Mouse (Mus musculus): Measurements from ENCODE around the gene Fev. TPM values are rescaled to one million over a fixed set of nuclear protein-coding genes. Genes with fewer than 3 reads are reported as not detected.

The Fev gene
- polyA plus RNA-seq, 1 experiment from 2014 or later = 2.9 TPM

DNA sequence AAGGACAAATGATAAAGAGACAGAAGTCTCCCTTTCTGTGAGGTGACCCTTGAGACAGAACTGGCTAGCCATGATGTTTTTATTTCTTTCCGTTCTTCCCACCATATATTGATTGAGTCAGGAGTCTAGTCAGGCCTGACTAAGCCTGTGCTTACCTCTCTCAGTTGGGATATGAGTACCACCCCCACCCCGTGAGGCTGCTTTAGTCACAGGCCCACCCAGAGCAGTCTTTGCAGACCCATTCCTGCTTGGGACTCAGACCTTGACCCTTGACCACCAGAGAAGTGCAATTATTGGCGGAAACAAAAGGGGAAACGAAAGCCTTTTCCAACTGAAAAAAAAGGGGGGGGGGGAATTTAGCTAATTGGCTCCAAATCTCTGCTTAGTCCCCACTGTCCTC is 27.5 kb downstream of the Fev start:
- no peaks in the 10 kb centered on the region for H3K36me3 ChIP-seq (ENCODE audit: control insufficient read depth, insufficient read depth, low read length)
- no peaks in the 10 kb centered on the region for H3K9me3 ChIP-seq (ENCODE audit: control insufficient read depth, low read length)
- H3K4me3 ChIP-seq (ENCODE audit: low read length) = peak overlapping the region; percentile 94
- no peak for ATAC-seq
- H3K27ac ChIP-seq (ENCODE audit: low read depth, low read length) = peak overlapping the region; percentile 76
- peak overlapping the region; percentile 81 for H3K4me2 ChIP-seq (ENCODE audit: low read length)
- no peaks in the 10 kb centered on the region for H3K27me3 ChIP-seq (replicated peaks; ENCODE audit: control insufficient read depth, insufficient read depth, low read length)
- peaks cover 21% of the 10 kb centered on the region for H3K4me1 ChIP-seq (ENCODE audit: control insufficient read depth, insufficient read depth, low read depth, low read length)
- WGBS = 4% methylated on average over 4 of the region's 4 CpGs
- peak overlapping the region; percentile 73 for H3K9ac ChIP-seq (ENCODE audit: low read depth, low read length)

DNA sequence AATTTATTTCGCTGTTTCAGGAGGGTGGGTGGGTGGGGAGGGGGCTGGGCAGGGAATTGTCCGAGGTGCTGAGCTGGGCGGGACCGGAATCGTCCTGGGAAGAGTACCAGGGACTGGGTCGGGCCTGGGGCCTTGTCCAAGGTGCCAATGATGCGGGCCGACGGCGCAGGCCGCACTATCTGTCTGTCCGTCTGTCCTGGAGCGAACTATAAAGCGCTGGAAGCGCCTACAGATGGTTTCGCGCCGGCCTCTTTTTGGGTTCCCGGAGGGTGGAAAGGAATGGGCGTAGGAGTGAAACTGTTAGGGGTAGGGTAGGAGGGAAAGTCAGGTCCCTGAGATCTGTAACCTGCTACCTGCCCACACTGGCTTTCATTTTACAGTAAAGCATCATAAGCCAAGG is 28.0 kb downstream of the Fev start:
- Histone ChIP-seq H3K4me2 (ENCODE audit: low read length) (peak overlapping the region; percentile 81), H3K27ac (ENCODE audit: low read depth, low read length) (no peak overlapping the region), H3K4me1 (ENCODE audit: control insufficient read depth, insufficient read depth, low read depth, low read length) (peaks cover 21% of the 10 kb centered on the region), H3K27me3 (replicated peaks; ENCODE audit: control insufficient read depth, insufficient read depth, low read length) (no peaks in the 10 kb centered on the region), H3K4me3 (ENCODE audit: low read length) (peak overlapping the region; percentile 94), H3K9me3 (ENCODE audit: control insufficient read depth, low read length) (no peaks in the 10 kb centered on the region), H3K36me3 (ENCODE audit: control insufficient read depth, insufficient read depth, low read length) (no peaks in the 10 kb centered on the region), H3K9ac (ENCODE audit: low read depth, low read length) (peak overlapping the region; percentile 98)
- 4% methylated on average over 20 of the region's 20 CpGs for WGBS
- no peak for ATAC-seq

DNA sequence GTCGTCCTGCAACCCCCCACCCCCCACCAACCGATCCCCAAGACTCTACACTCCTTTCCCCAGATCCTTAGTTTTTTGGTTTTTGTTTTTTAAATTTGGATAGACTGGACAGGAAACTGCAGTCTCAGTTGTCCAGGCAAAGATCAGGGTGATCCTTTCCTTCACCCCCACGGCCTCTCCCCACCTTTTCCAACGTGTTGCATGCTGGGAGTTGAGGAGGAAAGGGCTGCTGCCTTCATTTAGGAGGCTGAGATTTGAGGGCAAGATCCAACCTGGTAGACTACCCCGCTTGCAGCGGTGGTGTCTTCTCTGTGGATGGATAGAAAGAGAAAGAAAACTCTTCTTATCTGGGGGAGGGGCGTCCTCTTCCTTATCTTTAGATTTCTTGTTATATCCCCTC is 28.4 kb downstream of the Fev start:
- Histone ChIP-seq H3K4me2 (ENCODE audit: low read length) (peak overlapping the region; percentile 81), H3K27me3 (replicated peaks; ENCODE audit: control insufficient read depth, insufficient read depth, low read length) (no peaks in the 10 kb centered on the region), H3K4me3 (ENCODE audit: low read length) (peak overlapping the region; percentile 94), H3K27ac (ENCODE audit: low read depth, low read length) (peak overlapping the region; percentile 66; the same call in 1 of the 2 replicates), H3K9me3 (ENCODE audit: control insufficient read depth, low read length) (no peaks in the 10 kb centered on the region), H3K36me3 (ENCODE audit: control insufficient read depth, insufficient read depth, low read length) (no peaks in the 10 kb centered on the region), H3K9ac (ENCODE audit: low read depth, low read length) (peak overlapping the region; percentile 98), H3K4me1 (ENCODE audit: control insufficient read depth, insufficient read depth, low read depth, low read length) (peaks cover 21% of the 10 kb centered on the region)
- no peak for ATAC-seq
- WGBS = 0% methylated on average over 7 of the region's 7 CpGs

DNA sequence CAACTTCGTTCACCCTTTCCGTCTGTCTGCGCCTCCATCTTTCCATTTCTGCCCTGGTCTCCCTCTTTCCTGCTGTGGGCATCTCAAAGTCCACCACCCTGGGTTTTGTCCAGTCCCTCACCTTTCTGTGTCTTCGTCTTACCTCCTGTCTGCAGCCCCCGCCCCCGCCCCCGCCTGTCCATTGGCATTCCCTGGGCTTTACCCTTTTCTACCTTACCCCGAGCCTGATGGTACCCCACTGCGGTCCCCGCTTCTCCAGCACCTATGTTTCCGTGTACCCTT is 28.8 kb downstream of the Fev start:
- Histone ChIP-seq H3K4me2 (ENCODE audit: low read length) (peak overlapping the region; percentile 81), H3K27ac (ENCODE audit: low read depth, low read length) (peak overlapping the region; percentile 66), H3K4me1 (ENCODE audit: control insufficient read depth, insufficient read depth, low read depth, low read length) (peaks cover 21% of the 10 kb centered on the region), H3K36me3 (ENCODE audit: control insufficient read depth, insufficient read depth, low read length) (no peaks in the 10 kb centered on the region), H3K9ac (ENCODE audit: low read depth, low read length) (peak overlapping the region; percentile 98), H3K4me3 (ENCODE audit: low read length) (peak overlapping the region; percentile 94), H3K9me3 (ENCODE audit: control insufficient read depth, low read length) (no peaks in the 10 kb centered on the region), H3K27me3 (replicated peaks; ENCODE audit: control insufficient read depth, insufficient read depth, low read length) (no peaks in the 10 kb centered on the region)
- no peak for ATAC-seq
- 1% methylated on average over 10 of the region's 11 CpGs for WGBS

DNA sequence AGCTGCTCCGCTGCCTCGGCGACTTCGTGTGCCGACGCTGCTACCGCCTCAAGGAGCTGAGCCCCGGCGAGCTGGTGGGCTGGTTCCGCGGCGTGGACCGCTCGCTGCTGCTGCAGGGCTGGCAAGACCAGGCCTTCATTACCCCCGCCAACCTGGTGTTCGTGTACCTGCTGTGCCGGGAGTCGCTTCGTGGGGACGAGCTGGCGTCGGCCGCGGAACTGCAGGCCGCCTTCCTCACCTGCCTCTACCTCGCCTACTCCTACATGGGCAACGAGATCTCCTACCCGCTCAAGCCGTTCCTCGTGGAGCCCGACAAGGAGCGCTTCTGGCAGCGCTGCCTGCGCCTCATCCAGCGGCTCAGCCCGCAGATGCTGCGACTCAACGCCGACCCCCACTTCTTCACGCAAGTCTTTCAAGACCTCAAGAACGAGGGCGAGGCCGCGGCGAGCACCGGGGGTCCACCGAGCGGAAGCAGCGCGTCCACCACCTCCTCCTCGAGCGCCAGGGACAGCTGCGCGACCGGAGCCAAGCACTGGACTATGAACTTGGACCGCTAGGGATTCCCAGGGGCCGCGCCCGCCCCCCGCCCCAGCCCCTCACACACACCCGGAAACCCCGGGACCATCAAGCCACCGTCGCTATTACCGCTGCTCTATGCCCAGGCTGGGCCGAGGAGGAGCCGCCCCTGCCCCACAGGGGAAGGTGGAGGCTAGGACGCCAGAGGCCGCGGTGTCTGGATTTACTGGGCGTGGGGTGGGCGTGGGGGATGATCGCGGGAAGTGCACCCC is 29.4 kb downstream of the Fev start:
- peaks cover 25% of the 10 kb centered on the region for H3K4me1 ChIP-seq (ENCODE audit: control insufficient read depth, insufficient read depth, low read depth, low read length)
- H3K9ac ChIP-seq (ENCODE audit: low read depth, low read length) = peak overlapping the region; percentile 98
- H3K9me3 ChIP-seq (ENCODE audit: control insufficient read depth, low read length) = no peaks in the 10 kb centered on the region
- H3K27ac ChIP-seq (ENCODE audit: low read depth, low read length) = peak overlapping the region; percentile 88
- WGBS = under 1% methylated on average over 70 of the region's 74 CpGs
- no peak for ATAC-seq
- peak overlapping the region; percentile 94 for H3K4me3 ChIP-seq (ENCODE audit: low read length)
- no peaks in the 10 kb centered on the region for H3K36me3 ChIP-seq (ENCODE audit: control insufficient read depth, insufficient read depth, low read length)
- no peaks in the 10 kb centered on the region for H3K27me3 ChIP-seq (replicated peaks; ENCODE audit: control insufficient read depth, insufficient read depth, low read length)
- peak overlapping the region; percentile 81 for H3K4me2 ChIP-seq (ENCODE audit: low read length)

DNA sequence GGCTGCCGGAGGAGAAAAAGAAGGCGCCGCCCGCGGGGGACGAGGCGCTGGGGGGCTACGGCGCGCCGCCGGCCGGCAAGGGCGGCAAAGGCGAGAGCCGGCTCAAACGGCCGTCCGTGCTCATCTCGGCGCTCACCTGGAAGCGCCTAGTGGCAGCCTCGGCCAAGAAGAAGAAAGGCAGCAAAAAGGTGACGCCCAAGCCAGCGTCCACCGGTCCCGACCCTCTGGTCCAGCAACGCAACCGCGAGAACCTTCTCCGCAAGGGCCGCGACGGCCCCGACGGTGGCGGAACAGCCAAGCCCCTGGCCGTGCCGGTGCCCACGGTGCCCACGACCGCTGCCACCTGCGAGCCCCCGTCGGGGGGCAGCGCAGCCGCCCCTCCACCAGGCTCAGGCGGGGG is 30.1 kb downstream of the Fev start:
- H3K36me3 ChIP-seq (ENCODE audit: control insufficient read depth, insufficient read depth, low read length) = no peaks in the 10 kb centered on the region
- H3K4me1 ChIP-seq (ENCODE audit: control insufficient read depth, insufficient read depth, low read depth, low read length) = peaks cover 25% of the 10 kb centered on the region
- WGBS = under 1% methylated on average over 38 of the region's 48 CpGs
- no peaks in the 10 kb centered on the region for H3K9me3 ChIP-seq (ENCODE audit: control insufficient read depth, low read length)
- ATAC-seq = no peak
- H3K4me2 ChIP-seq (ENCODE audit: low read length) = peak overlapping the region; percentile 81
- H3K4me3 ChIP-seq (ENCODE audit: low read length) = peak overlapping the region; percentile 94
- no peaks in the 10 kb centered on the region for H3K27me3 ChIP-seq (replicated peaks; ENCODE audit: control insufficient read depth, insufficient read depth, low read length)
- H3K9ac ChIP-seq (ENCODE audit: low read depth, low read length) = peak overlapping the region; percentile 98
- H3K27ac ChIP-seq (ENCODE audit: low read depth, low read length) = peak overlapping the region; percentile 88

DNA sequence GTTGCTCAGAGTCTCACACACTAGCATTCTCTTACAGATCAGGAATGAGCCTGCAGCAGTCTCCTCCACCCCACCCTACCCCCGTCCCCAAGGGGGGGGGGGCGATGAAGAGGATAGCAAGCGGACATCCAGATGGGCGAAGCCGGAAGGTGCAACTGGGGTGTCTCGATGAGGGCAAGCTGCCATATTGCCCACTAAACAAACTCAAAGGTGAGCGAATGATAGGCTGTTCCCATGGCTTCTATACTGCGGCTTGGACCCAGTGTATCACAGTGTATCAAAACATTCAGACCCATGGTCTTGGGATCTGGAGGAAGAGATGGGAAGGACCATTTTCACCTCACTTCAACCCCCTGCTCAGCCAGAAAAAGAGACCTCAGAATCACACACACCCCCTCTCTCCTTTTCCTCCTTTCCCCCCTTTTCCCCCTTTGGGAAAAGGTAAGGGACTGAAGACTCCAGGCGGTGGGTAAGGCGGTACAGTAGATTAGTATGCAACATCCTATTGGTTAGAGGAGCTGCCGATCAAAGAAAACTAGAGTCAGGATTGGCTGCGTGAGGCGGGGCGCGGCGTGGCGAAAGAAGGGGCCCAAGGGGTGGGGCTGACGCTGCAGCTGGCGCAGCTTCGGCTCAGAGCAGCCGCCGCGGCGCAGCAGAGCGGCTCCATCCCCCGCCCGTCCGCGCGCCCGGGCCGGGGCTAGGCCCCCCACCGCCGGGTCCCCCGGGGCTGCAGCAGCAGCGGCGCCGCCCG is 30.7 kb downstream of the Fev start, which contains the start of gene Cdk5r2:
Gene Cdk5r2, plus strand, starts transcription at position 629 of the 751 bp plus-strand sequence.
- Histone ChIP-seq H3K4me1 (ENCODE audit: control insufficient read depth, insufficient read depth, low read depth, low read length) (peaks cover 21% of the 10 kb centered on the region), H3K4me3 (ENCODE audit: low read length) (peak within 1 kb of the TSS; percentile 94), H3K9ac (ENCODE audit: low read depth, low read length) (peak within 1 kb of the TSS; percentile 98), H3K9me3 (ENCODE audit: control insufficient read depth, low read length) (no peaks in the 10 kb centered on the region), H3K36me3 (ENCODE audit: control insufficient read depth, insufficient read depth, low read length) (no peaks in the 10 kb centered on the region), H3K27me3 (replicated peaks; ENCODE audit: control insufficient read depth, insufficient read depth, low read length) (no peaks in the 10 kb centered on the region), H3K27ac (ENCODE audit: low read depth, low read length) (peak within 1 kb of the TSS; percentile 88), H3K4me2 (ENCODE audit: low read length) (peak within 1 kb of the TSS; percentile 81)
- peak; percentile 92 for ATAC-seq
- 1% methylated on average over 38 of the region's 39 CpGs for WGBS

DNA sequence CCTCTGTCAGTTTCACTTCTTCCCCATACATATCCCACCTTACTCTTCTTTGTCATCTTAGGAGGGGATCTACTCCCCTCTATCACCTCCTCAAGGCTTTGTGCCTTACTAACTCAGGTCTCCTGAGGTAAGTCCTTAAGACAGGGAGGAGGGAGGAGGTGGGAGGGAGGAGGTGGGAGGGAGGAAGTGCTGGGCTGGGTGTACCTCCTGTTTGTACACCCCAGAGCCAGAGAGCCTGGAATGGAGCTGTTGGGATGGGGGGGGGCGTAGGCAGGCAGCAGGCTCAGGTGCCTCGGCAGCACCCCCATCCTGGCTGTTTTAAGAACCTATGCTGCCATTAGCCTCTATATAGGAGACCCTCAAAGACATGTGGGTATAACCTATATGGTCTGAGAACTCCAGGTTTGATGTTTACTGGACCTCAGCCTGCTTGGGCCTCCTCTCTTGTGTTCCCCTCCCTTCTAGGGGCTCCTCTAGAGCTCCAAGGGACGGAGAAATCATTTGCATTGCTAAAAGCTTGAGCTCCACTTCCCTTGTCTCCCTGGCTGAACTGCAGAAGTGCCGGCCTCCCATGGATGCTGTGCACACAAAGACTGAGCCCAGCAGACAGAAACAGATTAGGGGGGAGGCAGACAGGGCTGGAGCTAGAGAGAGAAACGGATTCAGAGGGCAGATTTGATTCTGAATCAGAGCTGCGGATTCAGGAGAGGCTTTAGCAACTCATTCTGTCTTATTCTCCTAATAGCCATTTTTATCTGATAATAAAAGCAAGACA is 34.0 kb downstream of the Fev start:
- 8% methylated on average over 6 of the region's 6 CpGs for WGBS

DNA sequence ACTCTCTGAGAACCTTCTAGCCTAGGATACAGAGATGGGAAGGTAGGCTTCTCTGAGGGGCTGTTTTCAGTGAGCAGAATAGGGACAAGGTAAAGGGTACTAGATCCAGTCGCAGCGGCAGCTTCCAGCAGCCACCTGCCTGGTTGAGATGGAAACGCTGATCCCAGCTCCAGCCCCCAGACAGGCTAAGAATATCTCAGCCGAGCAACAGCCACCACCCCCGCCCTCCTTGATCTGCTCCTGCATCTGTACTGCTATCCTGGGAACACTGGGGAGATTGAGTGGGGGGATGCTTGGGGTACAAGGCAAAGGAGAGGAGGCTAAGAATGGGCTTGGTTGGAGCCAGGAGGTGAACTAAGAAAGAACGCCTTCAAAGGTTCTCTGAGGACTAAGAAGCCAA is 35.0 kb downstream of the Fev start:
- ATAC-seq = no peak
- no peaks in the 10 kb centered on the region for H3K27me3 ChIP-seq (replicated peaks; ENCODE audit: control insufficient read depth, insufficient read depth, low read length)
- WGBS = 34% methylated on average over 6 of the region's 6 CpGs
- H3K36me3 ChIP-seq (ENCODE audit: control insufficient read depth, insufficient read depth, low read length) = no peaks in the 10 kb centered on the region
- no peak overlapping the region for H3K4me3 ChIP-seq (ENCODE audit: low read length)
- H3K9ac ChIP-seq (ENCODE audit: low read depth, low read length) = no peak overlapping the region
- no peaks in the 10 kb centered on the region for H3K9me3 ChIP-seq (ENCODE audit: control insufficient read depth, low read length)
- H3K27ac ChIP-seq (ENCODE audit: low read depth, low read length) = no peak overlapping the region
- peaks cover 10% of the 10 kb centered on the region for H3K4me1 ChIP-seq (ENCODE audit: control insufficient read depth, insufficient read depth, low read depth, low read length)
- H3K4me2 ChIP-seq (ENCODE audit: low read length) = no peak overlapping the region

More for the DNA sequence above, 34.0 kb downstream of the Fev start:
- Histone ChIP-seq H3K4me2 (ENCODE audit: low read length) (no peak overlapping the region), H3K36me3 (ENCODE audit: control insufficient read depth, insufficient read depth, low read length) (no peaks in the 10 kb centered on the region), H3K27me3 (replicated peaks; ENCODE audit: control insufficient read depth, insufficient read depth, low read length) (no peaks in the 10 kb centered on the region), H3K4me1 (ENCODE audit: control insufficient read depth, insufficient read depth, low read depth, low read length) (peaks cover 10% of the 10 kb centered on the region), H3K4me3 (ENCODE audit: low read length) (no peak overlapping the region), H3K9ac (ENCODE audit: low read depth, low read length) (no peak overlapping the region), H3K9me3 (ENCODE audit: control insufficient read depth, low read length) (no peaks in the 10 kb centered on the region), H3K27ac (ENCODE audit: low read depth, low read length) (no peak overlapping the region)
- ATAC-seq = no peak
